Mouse (Mus musculus) kidney, adult 2 months (tissue): ENCODE measurements at regions not wholly inside any gene's neighbourhood (a gene's known extent, or its start where the extent isn't known, plus 50 kb on each side); places are given as distances from the start of the nearest gene placed in this dataset.

Experiments used
- DNase-seq: peaks from one replicate; pipeline ENCODE4 v3.0.0; 2021
- H3K27ac ChIP-seq: fragments of 200-500 bp; 2 replicates; pipeline ENCODE4 v1.5.1; 2012; ENCODE audit warnings: low read depth, low read length, control low read depth, inconsistent platforms; ENCODE audit not compliant: insufficient read depth
- H3K27me3 ChIP-seq: fragments of 200-500 bp; replicated peaks from 2 replicates; pipeline ENCODE4 v1.6.1; 2012; ENCODE audit warnings: mild to moderate bottlenecking, moderate library complexity, low read length, inconsistent platforms; ENCODE audit not compliant: control insufficient read depth, insufficient read depth
- H3K36me3 ChIP-seq: fragments of 200-500 bp; 2 replicates; pipeline ENCODE4 v1.6.1; 2012; ENCODE audit warnings: mild to moderate bottlenecking, moderate library complexity, low read length, inconsistent platforms; ENCODE audit not compliant: control insufficient read depth, insufficient read depth
- H3K4me1 ChIP-seq: fragments of 200-500 bp; 2 replicates; pipeline ENCODE4 v1.6.1; 2011; ENCODE audit warnings: low read length; ENCODE audit not compliant: control insufficient read depth, insufficient read depth
- H3K4me3 ChIP-seq: fragments of 200-500 bp; 2 replicates; pipeline ENCODE4 v1.5.1; 2011; ENCODE audit warnings: mild to moderate bottlenecking, low read depth, low read length, control low read depth; ENCODE audit not compliant: insufficient read depth
- CTCF ChIP-seq: fragments of 200-500 bp; conservative IDR thresholded peaks from 2 replicates; pipeline ENCODE4 v1.5.1; 2011; ENCODE audit warnings: low read depth, mild to moderate bottlenecking, control low read depth, low read length, moderate library complexity, mixed read lengths; ENCODE audit not compliant: insufficient read depth, insufficient read length
- POLR2A ChIP-seq: fragments of 200-500 bp; IDR thresholded peaks from one replicate; pipeline ENCODE4 v1.6.1; 2011; ENCODE audit warnings: low read depth, low read length, control low read depth
- WGBS: fragments of 180-500 bp; shearing (Covaris S2); methylation state at CpG from one replicate; pipeline ENCODE4 v1.1.7; 2018; 5-methylcytosine and 5-hydroxymethylcytosine counted together

GRCm38 (mm10) chr3:66656458-66656857, 324.7 kb upstream of the Rsrc1 start:
- TF ChIP-seq POLR2A = no peak
- TF ChIP-seq CTCF = no peak
- Histone ChIP-seq H3K4me1 (no peaks in the 10 kb centered on the region), H3K4me3 (no peak overlapping the region), H3K27ac (no peak overlapping the region), H3K27me3 (no peaks in the 10 kb centered on the region), H3K36me3 (no peaks in the 10 kb centered on the region)
- DNase-seq = no peak
- 90% methylated on average over 5 of the region's 5 CpGs for WGBS

- Histone ChIP-seq H3K4me3 (no peak overlapping the region), H3K27me3 (no peaks in the 10 kb centered on the region), H3K27ac (no peak overlapping the region), H3K36me3 (no peaks in the 10 kb centered on the region), H3K4me1 (no peaks in the 10 kb centered on the region)
- DNase-seq = no peak
- 31% methylated on average over 5 of the region's 5 CpGs for WGBS
- no peak for TF ChIP-seq POLR2A
- no peak for TF ChIP-seq CTCF
Measured at GRCm38 (mm10) chr3:66660555-66660954, 320.6 kb upstream of the Rsrc1 start.

GRCm38 (mm10) chr3:66661826-66662618, 319.2 kb upstream of the Rsrc1 start:
- Histone ChIP-seq H3K4me1 (no peaks in the 10 kb centered on the region), H3K27ac (no peak overlapping the region), H3K27me3 (no peaks in the 10 kb centered on the region), H3K36me3 (no peaks in the 10 kb centered on the region), H3K4me3 (no peak overlapping the region)
- DNase-seq = no peak
- no peak for TF ChIP-seq CTCF
- TF ChIP-seq POLR2A = no peak
- 59% methylated on average over 8 of the region's 8 CpGs for WGBS

GRCm38 (mm10) chr3:66683589-66684286, 297.5 kb upstream of the Rsrc1 start:
- Histone ChIP-seq H3K36me3 (no peaks in the 10 kb centered on the region), H3K4me3 (no peak overlapping the region), H3K4me1 (no peaks in the 10 kb centered on the region), H3K27ac (no peak overlapping the region), H3K27me3 (no peaks in the 10 kb centered on the region)
- 53% methylated on average over 8 of the region's 8 CpGs for WGBS
- no peak for DNase-seq
- TF ChIP-seq POLR2A (no peak), CTCF (no peak)

GRCm38 (mm10) chr3:66684287-66684903, 296.8 kb upstream of the Rsrc1 start:
- no peak for DNase-seq
- no peaks in the 10 kb centered on the region for H3K4me1 ChIP-seq
- H3K27me3 ChIP-seq = no peaks in the 10 kb centered on the region
- no peak overlapping the region for H3K27ac ChIP-seq
- H3K4me3 ChIP-seq = no peak overlapping the region
- TF ChIP-seq CTCF (no peak), POLR2A (no peak)
- WGBS = 69% methylated on average over 5 of the region's 5 CpGs
- no peaks in the 10 kb centered on the region for H3K36me3 ChIP-seq

GRCm38 (mm10) chr3:66685136-66685535, 296.1 kb upstream of the Rsrc1 start:
- Histone ChIP-seq H3K4me3 (no peak overlapping the region), H3K27me3 (no peaks in the 10 kb centered on the region), H3K36me3 (no peaks in the 10 kb centered on the region), H3K27ac (no peak overlapping the region), H3K4me1 (no peaks in the 10 kb centered on the region)
- TF ChIP-seq POLR2A (no peak), CTCF (no peak)
- WGBS = 78% methylated on average over 12 of the region's 12 CpGs
- no peak for DNase-seq

- H3K4me1 ChIP-seq = no peaks in the 10 kb centered on the region
- H3K36me3 ChIP-seq = no peaks in the 10 kb centered on the region
- no peak for TF ChIP-seq CTCF
- TF ChIP-seq POLR2A = no peak
- no peaks in the 10 kb centered on the region for H3K27me3 ChIP-seq
- H3K27ac ChIP-seq = no peak overlapping the region
- WGBS = 80% methylated on average over 1 of the region's 1 CpGs
- no peak overlapping the region for H3K4me3 ChIP-seq
- DNase-seq = no peak
Measured at GRCm38 (mm10) chr3:66687126-66687525, 294.1 kb upstream of the Rsrc1 start.
